Mouse (Mus musculus) ES-Bruce4 (cell line): Measurements from ENCODE around the gene Zcchc13.

Experiments used
- CTCF ChIP-seq: IDR thresholded peaks from one replicate; pipeline ENCODE4 v1.8.1; 2011; ENCODE audit warnings: low read depth, low read length
- EP300 ChIP-seq: IDR thresholded peaks from 2 replicates; pipeline ENCODE4 v1.6.1; 2011; ENCODE audit warnings: low read depth, low read length; ENCODE audit not compliant: insufficient read depth
- POLR2A ChIP-seq: IDR thresholded peaks from one replicate; pipeline ENCODE4 v1.8.1; 2011; ENCODE audit warnings: low read length; ENCODE audit not compliant: insufficient read depth

DNA sequence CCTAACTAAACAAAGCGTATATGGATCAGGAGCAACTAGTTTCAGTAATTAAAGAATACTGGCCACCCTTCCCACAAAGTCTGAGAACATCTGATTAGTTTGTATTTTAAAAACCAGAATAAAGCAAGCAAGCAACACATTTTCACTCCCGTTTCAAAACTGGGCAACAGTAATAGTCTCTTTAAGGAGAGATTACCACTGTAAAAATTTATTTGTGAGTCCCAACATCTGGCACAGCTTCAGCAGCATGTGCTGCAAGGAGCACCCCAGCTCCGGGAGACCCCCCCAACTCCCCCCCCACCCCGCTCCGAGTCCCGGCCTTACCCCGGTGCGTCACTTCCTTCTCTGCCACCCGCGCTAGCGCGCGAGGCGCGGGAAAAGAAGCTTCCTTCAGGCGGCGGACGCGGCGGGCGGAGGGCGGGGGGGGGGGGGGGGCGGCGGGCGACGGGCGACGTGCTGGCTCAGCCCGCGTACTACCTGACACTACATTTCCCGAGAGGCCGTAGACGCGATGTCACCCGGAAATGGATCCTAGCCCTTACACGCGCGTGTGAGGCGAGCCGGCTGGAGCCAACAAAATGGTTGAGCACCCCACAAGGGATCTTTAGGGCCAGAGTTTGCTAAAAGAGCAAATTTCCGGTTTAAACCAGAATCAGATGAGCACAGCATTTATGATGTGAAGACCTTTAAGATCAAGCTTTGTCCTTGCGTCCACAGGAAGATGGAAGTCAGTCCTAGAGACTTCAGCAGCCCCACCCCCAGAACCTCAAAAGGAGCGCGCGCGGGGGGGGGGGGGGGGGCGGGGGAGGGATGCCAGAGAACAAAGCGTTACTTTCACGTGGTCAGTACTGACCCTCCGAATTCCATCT, 13.6 kb upstream of the Zcchc13 start:
- no peak for TF ChIP-seq CTCF
- no peak for TF ChIP-seq POLR2A
- no peak for TF ChIP-seq EP300
